Mouse (Mus musculus) CD8-positive naive resting alpha-beta T cell, adult 2 months (primary cell): ENCODE results near the gene Nav1.
"Not testable (repeated sequence)": the region's sequence is repeated elsewhere in the genome, so short reads cannot be mapped to it uniquely, and the experiment has no call there.

Experiments used
- DNase-seq, 2 experiments: peaks; one replicate each; pipeline ENCODE4 v3.0.0; 2022; ENCODE audit warnings: low read depth in 2 of 2, low spot score in 2 of 2

The Nav1 gene

GRCm38 (mm10) chr1:135492406-135492805, 114.7 kb downstream of the Nav1 start:
- no peak for DNase-seq

DNA sequence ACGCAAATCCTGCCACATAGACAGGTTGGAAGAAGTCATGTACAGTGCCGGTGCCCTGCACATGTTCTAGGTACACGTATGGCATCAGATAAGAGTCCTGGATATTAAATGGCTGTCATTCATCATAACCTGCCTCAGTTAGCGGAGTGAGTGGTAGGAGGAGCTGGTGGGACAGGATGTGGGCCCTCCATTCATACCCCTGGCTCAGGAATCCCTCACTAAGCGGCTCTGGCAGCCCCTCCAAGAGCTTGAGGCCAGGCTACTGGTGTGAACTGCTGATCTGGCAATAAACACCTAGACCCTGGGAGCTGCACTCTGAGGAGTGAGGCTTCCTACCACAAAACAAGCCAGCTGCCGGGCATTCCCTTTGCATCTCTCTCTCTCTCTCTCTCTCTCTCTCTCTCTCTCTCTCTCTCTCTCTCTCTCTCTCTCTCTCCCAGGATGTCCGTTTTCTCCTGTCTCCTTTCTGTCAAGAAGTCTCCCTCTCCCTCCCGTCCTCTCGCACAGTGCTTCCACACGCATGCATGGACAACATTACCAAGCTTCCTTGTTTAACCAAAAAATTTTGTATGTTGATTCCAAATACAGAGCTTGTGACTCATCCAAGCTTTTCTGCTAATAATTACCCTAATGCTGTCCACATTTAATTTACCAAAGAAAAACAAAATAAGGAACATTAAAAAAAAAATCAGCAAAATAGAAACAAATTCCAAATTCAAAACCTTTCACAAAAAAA, 116.0 kb downstream of the Nav1 start:
- DNase-seq, result no peak

DNA sequence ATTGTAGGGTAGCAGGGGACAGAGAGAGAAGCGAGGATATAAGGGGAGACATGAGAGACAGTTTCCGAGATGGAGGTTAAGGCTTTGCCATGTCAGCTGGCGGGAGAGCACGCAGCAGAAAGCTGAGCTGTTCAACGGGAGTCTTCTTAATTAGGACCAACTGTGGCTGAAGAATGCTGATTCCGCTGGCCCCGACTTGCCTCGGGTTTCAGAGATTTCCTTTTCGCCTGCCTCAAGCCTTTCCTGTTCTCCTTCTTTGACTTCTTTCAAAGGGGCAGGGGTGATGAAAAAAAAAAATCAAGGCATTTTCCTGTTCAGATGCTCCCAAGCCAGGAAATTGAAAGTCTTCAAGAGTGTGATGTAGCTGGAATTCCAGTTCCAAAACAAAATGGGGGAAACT, 118.2 kb downstream of the Nav1 start:
- DNase-seq, result no peak

DNA sequence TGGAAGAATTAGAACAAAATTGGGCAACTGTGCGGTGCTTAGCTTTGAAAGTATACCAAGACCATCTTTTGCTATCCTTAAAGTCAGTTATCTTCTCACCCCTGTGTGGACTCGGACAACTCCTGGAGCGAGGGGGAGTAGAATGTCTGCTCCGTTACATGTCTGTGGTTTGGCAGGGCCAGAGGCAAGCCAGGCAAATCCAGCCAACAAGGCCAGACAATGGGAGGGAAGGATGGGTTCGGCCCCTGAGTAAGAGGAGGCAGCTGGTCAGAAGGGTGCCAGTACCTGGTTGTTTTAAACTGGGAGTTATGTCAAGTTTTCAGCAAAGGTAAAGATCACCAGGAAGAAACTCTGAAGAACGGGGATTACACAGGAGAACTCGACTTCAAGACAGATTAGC, 121.9 kb downstream of the Nav1 start:
- no peak for DNase-seq

GRCm38 (mm10) chr1:135484503-135485051, 122.5 kb downstream of the Nav1 start:
- DNase-seq, result not testable (repeated sequence)

- no peak for DNase-seq
Observed at GRCm38 (mm10) chr1:135483971-135484370, 123.1 kb downstream of the Nav1 start.

- no peak for DNase-seq
Observed at GRCm38 (mm10) chr1:135482666-135483065, 124.4 kb downstream of the Nav1 start.

GRCm38 (mm10) chr1:135481656-135482055, 125.4 kb downstream of the Nav1 start:
- no peak for DNase-seq

DNA sequence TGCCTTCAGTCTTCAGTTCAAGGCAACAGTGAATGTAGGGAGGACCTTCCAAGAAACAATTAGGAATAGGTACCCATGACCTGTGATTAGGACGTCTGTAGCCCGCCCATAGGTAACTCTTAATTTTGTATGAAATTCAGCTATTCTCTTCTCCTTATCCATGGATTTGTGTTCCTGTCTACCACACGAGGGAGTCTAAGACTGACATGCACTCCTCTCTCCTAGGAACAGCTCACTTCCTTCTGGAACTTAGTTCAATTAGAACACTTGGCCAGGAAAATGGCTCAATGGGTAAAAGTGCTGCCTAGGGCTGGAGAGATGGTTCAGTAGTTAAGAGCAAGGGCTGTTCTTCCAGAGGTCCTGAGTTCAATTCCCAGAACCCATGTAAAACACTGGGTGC, 126.3 kb downstream of the Nav1 start:
- DNase-seq, result no peak

DNA sequence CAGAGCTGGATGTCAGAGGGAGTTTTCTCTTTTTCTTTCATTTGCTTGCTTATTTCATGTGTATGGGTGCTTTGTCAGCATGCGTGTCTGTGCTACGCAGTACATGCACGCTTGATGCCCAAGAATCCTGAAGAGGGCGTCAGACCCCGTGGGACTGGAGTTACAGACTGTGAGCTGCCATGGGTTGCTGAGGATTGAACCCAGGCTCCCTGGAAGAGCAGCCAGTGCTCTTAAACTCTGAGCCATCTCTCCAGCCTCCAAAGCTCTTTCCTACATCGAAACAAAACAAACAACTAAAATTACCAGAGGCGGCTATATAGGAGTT, 131.6 kb downstream of the Nav1 start:
- no peak for DNase-seq

DNA sequence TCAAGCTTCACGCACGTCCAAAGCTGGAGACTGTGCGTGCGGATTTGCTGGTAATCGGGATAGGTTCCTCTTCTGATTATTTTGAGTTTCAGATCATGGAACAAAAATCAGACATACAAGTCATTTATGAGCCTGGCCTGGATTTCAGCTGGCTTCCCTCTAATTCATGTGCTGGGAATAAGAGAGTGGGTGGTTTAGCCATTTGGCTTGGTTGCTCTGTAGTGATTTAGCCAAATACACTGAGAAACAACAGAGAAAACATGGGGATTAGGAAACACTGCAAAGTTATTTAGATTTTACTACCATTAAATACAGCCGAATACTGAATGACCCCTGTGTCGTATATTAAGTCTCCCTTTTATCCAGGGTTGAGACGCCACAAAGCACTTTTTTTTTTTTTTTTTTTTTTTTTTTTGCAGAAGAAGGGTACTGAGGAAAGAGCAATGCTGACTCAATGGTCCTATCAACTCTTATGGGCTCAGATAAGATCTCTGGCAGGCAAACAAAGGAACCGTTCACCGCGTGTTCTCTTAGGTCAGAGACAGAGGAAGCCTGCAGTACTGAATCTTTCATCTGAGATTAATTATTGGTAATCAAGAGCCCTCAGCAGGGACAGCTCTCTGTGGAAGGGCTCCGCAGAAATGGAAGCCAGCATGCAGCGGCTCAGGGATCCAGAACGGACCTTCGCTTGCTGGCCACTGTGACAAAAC, 132.1 kb downstream of the Nav1 start:
- no peak for DNase-seq

DNA sequence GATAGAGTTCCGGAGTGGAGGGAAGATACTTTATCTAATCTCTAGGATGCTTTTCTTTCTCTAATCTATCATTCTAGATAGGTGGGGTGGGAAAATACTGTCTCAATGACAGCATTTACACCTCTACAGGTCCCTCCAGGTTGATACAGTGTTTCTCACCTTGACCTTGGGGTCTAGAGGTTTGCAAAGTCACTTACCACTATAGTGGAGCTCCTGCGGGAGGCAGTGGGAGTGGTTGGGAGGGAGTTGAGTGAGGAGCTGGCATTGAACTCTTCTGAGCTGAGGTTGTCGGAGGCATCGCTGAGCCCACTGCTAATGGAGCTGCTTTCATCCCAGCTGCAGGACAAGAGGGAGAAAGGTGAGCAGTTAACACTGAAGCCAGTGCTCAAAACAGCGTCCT, 134.6 kb downstream of the Nav1 start:
- no peak for DNase-seq

DNA sequence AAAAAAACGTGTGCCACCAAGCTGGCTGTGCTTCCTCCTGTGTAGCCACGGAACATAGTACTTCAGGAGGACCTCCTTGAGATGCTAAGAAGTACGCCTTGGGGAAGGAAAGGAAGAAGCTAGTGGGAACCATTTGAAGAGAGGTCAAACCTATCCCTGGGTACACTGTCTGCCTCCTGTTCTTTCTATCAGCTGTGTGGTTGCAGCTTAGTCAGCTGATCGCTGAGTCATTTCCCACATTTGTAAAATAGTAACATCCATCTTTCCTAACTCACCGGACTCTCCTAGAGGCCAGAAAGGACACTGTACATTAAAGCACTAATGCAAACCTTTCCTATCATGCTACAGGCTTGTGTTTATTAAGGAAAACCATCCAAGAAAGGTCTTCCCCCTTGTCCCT, 135.4 kb downstream of the Nav1 start:
- no peak for DNase-seq

- no peak for DNase-seq
Observed at GRCm38 (mm10) chr1:135470546-135470945, 136.5 kb downstream of the Nav1 start.

GRCm38 (mm10) chr1:135467462-135467861, 139.6 kb downstream of the Nav1 start:
- DNase-seq, result no peak

DNA sequence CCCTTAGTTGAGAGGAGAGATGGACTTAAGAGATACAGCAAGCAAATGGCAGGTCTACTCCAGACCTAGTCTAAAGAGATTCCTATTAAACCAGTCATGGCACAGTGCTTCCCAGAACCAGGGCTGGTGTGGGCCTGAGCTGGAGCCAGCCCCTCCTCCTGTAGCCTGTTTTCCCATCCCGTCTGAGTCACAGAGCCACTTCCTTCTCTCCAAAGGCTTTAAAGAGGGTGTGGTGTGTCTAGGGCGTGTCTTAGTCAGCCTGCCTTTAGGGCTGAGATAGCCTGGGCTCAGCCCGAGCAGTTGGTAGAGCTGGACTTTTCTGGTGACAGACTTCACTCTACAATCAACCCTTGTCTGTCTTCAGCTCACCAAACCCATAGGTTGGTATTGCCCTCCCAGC, 140.2 kb downstream of the Nav1 start:
- no peak for DNase-seq

- DNase-seq, result no peak
Observed at GRCm38 (mm10) chr1:135465734-135466133, 141.4 kb downstream of the Nav1 start.

- DNase-seq, result no peak
Observed at GRCm38 (mm10) chr1:135462736-135463135, 144.4 kb downstream of the Nav1 start.

DNA sequence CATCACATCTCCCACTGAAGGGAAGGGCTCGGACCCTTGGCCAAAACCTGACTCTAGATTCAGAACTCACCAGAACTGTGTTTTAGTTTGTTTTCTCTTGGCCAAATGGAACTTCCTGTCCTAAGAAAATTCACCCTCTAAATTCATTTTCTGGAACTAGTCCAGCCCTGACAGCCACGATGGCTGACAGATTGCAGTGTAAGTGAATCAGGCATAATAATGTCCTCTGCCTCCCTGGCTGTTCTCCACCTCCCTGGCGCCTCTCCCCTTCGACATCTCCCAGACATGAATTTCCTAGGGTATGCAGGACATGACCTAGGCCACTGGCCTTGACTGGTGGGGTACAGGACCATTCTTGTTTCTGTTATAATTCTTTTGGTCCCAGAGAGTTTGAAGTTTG, 144.8 kb downstream of the Nav1 start:
- no peak for DNase-seq

DNA sequence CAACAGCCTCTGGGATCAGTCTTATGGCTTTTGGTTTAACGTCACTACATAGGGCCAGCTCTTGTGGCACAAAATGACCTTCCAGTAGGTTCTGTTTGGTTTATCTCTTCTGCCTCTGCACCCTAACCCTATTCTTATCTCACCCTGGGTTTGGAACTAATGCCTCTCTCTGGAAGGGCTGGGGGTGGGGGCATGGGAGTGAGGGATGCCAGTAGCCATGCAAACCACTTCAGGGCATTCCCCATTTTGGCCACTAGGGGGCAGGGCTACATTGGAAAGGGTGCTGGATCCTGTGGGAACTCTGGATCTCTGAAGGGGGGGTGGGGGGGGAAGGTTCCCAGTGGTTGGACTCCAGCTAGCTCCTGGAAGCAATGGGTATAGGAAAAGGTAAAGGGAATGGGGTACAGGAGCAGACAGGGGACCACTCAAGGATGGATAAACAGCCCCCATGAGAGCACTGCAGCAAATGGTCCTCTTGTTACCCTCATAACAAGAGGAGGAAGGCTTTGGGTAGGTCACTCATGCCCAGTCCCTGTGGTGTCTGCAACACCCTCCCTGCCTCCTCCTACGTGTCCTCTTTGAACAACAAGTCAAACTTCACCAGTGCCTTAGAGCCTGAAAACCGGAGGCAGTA, 145.9 kb downstream of the Nav1 start:
- DNase-seq, result peak; percentile 9 to 32

GRCm38 (mm10) chr1:135460521-135460920, 146.6 kb downstream of the Nav1 start:
- DNase-seq, result no peak

- no peak for DNase-seq
Observed at GRCm38 (mm10) chr1:135457860-135458259, 149.2 kb downstream of the Nav1 start.
